Mouse (Mus musculus) frontal cortex, postnatal 36 days (tissue): ENCODE measurements at regions not wholly inside any gene's neighbourhood (a gene's known extent, or its start where the extent isn't known, plus 50 kb on each side); places are given as distances from the start of the nearest gene placed in this dataset.

Source experiments
- DNase-seq, 2 experiments: peaks; one replicate each; pipeline ENCODE4 v3.0.0; 2022; ENCODE audit warnings: low spot score in 2 of 2

DNA sequence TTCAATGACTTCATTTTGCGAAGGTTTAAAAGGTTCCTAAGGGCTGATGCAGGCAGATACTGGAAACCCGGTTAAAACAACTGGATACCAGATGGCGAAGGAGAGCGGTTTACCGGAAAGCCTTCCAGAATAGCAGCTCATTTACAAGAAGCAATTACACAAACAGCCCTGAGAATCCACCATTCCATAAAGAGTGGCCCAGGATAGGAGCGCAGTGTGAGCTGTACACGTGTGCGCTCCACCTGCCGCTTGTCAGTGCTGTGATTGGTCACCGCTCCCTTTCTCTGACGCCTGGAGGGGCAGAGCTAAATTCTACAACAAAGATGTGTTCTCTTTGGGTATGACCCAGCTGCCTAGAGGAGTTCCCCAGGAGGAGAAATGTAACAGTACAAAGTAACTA is 249.5 kb upstream of the Runx1 start:
- no peak for DNase-seq

DNA sequence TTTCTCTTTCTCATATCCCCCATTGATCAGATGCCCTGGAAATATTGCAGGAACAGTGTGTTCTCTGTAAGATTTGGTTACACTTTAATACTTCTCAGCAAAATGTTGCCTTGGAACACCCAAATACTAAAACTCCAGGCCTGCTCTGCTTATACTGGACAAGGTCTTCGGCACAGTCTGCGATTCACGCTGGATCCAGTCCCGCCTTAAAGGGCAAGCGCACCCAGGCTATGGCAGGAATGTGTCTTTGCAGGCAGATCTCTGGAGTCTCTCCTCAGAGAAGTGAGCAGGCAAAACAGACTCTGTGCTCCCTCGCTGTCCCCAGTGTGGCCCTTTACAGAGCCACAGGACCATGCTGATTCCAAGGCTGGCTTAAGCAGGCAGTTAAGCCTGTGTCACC is 246.2 kb upstream of the Runx1 start:
- no peak for DNase-seq

DNA sequence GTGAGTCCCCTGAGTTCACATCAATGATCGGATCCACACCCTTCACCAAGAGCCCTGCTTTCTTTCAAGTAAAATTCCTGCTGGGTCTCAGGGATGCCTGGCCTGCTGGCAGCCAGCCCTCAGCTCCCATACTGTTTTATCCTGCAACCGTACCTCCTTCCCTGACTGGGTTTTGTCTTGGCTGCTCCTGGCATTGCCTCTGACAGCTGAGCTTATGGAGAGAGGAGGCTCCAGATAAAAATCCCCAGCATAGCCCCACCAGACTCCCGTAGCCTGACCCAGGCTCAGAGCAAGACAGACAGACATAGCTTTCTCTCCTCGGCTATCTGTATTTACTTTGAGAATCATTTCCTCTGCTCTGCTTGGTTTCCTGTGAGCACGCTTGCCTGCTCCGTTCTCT is 245.8 kb upstream of the Runx1 start:
- DNase-seq = no peak

GRCm38 (mm10) chr16:93066821-93067220 is 240.9 kb upstream of the Runx1 start:
- DNase-seq = no peak

- DNase-seq = no peak
Measured at GRCm38 (mm10) chr16:93061475-93062179, 235.7 kb upstream of the Runx1 start.

DNA sequence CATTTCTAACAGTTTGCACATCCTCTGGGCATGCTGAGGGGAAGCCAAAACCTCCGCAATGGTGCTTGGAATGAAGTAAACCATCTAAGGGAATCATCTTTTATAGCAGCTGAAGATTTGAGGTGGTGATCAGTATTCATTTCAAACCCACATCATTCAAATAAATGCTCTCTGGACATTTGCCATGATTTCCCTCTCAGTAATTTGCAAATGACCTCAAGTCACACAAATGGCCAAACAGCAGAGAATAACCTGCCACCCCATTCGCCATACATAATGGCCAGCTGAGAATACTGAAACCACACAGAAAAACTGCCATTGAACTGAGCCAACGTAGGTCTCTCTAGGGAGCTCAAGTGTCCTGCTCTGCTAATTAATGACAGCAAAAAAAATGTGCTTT is 230.3 kb upstream of the Runx1 start:
- DNase-seq = no peak

DNA sequence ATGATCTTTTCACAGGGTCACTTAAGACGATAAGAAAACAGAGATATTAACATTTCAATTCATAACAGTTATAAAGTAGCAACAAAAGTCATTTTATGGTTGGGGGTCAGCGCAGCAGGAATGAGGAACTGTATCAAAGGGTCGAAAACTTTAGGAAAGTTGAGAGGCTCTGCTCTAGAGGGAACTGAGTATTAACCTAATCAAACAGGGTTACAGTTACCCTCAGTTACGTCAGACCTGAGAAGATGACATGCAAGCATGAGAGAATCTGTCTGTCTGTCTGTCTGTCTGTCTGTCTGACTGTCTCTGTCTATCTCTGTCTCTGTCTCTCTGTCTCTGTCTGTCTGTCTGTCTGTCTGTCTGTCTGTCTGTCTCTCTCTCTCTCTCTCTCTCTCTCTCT is 229.6 kb upstream of the Runx1 start:
- DNase-seq = no peak

- DNase-seq = no peak
Measured at GRCm38 (mm10) chr16:93051233-93051632, 225.3 kb upstream of the Runx1 start.

DNA sequence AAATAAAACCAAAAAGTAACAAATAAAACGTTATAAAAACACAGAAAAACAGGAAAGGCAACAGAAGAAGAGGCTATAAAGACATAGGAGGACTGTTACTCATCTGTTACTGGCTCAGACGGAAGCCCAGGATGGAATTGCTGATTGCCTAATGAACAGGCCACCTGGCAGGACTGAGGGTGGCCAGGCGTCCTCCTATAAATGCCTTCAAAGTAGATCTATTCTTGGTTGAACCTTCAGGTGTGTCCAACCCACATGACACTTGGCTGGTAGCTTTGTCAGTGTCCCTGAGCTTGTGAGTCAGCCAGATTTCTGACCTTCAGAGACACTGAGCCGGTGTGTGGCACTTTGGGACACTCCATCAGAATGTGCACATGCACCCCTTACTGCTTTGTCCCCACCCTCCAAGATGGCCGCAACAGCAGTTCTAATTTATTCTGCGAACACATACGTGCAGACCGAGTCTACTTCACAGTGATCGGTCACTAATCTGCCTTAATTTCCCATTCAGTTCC is 222.5 kb upstream of the Runx1 start:
- DNase-seq = no peak

DNA sequence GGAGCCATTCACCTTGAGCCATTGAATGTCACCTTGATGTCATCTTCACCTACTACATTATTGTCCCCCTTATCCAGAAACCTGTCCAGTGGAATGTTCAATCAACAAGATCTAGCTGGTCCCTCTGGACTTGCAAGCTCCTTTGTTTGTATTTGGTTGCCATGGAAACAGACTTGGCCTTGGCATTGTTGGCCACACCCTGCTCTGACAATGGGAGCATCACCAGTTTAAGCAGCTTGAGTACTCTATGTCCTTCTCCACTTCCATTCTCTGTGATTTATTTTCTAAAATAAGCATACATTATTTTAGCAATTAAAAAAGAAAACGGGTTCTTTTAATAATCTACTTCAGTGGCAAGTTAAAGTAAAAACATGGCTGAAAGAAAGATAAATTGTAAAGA is 221.6 kb upstream of the Runx1 start:
- DNase-seq = no peak

DNA sequence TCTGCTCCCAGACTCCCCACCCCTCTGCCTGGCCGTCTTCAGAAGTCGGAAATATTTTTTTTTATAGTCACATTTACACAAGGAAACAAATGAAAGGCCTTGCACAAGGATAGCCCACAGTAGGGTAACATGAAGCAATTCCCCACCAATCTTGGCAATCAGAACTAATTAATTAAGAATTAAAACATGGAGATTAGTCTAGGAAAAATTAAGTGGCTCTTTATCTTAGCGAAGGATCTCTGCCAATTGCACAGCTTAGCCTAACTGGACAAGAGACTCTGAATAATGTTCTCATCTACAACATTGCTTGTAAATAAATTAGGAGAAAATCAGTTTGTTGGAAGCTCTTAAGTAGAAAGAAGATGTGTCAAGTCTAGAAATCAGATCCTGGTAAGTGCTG is 220.3 kb upstream of the Runx1 start:
- DNase-seq = no peak

- DNase-seq = no peak
Measured at GRCm38 (mm10) chr16:93043355-93043754, 217.4 kb upstream of the Runx1 start.

DNA sequence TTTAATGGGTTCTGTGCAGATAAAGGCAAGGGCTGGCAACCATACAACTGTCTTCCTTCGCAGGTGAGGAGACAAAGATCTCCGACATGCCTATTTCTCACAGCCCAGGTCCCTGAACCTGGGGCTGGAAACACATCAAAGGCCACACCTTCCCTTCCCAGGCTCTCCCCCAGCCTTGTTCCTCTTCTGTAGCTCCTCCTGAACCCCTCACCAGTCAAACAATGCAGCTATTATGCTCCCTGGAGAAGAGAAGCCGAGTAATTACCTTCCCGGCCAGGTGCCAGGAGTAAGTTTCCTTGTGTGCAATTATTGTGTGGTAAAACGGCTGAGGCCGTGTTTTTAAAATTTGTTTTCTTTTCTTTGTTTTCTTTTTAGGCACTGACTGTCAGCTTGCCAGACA is 217.0 kb upstream of the Runx1 start:
- DNase-seq = no peak

DNA sequence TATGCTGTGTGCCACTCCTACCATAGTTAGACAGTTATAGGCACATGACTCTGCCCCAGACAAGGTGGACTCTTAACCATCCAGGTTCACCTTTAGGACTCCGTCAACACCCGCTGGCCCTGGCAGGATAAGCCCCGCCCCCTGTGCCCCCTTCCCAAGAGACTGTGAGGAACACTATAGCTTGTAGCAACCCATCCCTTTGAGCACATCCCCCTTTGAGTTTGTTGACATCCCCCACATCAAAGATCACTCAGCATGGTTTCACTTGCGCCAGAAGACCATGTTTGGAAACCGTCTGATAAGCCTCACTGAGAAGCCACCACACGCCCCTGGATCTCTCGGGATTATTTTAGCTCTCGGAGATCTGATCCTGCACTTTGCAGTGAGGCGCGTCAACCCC is 216.5 kb upstream of the Runx1 start:
- DNase-seq = no peak

DNA sequence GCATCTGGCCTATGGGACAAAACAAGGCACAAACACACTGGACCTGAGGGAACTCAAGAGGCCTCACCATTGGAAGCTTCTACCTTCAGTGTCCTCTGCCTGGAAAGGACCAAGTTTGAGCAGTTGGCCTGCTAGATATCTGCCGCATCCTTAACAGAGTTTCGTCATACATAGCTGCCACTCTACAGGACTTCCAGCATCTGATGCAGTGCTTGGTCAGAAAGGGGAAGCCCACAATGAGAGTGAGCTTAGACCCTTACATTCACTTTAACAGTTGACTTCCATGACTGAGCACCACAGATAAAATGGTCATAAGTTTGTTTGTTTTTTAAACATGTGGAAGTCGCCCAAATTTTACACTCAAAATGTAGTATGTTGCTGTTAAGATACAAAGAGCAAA is 215.9 kb upstream of the Runx1 start:
- DNase-seq = no peak

GRCm38 (mm10) chr16:93041399-93041798 is 215.4 kb upstream of the Runx1 start:
- no peak for DNase-seq

GRCm38 (mm10) chr16:93035626-93036025 is 209.7 kb upstream of the Runx1 start:
- DNase-seq = no peak

DNA sequence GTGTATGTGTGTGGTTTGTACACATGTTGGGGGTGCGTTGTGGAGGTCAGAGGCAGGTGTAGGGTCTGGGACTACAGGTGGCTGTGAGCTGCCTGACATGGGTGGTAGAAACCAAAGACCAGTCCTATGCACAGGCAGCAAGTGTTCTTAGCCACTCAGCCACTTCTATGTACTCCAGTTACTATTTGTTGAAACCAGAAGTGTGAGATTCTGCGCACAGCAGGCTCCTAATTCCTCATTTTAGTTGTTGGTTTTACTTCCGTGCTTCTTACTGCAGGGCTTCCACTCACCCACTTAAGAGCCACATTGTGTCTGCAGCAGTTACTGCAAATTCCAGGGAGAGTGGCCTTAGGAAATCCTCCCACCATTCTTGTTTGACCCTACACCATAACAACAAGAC is 208.0 kb upstream of the Runx1 start:
- DNase-seq = no peak

GRCm38 (mm10) chr16:93031624-93032023 is 205.7 kb upstream of the Runx1 start:
- DNase-seq = no peak

DNA sequence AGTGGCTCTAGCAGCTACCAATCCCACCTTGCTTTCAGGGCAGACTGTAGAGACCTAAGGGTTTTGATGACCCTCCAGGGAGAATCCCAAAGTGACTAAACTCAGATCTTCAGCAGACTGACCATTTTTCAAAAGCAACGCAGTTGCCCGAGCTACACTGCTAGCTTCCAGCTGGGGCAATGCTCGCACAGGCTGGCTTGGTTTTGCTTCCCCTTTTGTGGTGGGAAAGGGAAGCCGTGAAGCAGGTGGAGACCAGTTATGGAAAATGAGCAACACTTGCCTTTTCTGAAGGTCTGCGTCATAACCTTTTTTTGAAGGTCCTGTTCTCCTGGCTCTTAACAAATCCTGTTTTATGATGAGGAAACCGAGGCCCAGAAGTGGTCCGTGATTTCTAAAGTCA is 202.7 kb upstream of the Runx1 start:
- no peak for DNase-seq

DNA sequence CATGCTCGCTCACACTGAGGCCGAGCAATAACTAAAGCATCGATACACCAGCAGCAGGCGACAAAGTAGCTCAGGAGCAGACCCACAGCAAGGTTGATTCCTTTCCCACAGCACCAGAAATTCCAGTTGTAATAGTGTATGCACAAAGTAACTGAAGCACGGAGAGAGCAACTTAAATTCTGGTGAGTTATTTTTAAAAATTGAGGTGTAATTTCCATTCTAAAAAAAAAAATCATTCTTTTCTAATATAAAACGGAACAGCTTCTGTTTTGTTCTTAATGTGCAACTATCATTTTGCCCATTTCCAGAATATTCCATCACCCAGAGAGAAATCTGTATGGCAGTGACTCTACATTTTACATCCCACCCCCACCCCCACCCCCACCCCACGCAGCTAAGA is 202.1 kb upstream of the Runx1 start:
- no peak for DNase-seq

GRCm38 (mm10) chr16:93026094-93026648 is 200.2 kb upstream of the Runx1 start:
- no peak for DNase-seq

DNA sequence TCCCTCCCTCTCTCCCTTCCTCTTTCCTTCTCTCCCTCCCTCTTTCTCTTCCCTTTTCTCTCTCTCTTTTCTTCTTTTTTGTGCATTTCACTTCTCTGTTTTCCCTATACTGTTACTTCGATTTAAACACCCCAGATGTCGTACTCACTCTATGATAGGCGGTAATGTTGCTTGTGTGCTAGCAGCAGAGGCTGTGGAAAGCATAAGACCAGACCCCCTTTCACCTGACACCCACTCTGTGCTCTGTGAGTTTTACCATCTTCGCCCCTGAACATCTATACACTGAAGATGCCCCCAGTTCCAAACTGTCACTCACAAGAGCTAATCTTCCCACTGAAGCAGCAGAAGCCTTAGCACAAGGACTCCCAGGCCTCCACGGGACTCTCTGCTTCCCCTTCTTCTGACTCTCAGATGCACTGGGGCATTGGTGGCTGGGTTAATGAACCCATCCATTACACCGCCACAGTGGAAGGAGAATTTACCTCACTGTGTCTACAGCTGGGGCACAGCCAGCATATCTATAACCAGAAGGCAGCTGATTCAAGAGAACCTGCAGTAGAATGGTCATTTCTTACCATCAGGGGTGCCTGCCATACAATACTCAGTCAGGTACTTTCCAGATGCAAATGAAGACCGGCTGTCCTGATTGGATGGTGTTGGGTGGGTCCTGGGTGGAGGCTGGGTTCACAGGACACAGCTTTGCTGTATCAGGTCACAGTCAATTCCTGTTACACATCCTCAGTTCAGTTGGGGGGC is 194.0 kb upstream of the Runx1 start:
- no peak for DNase-seq
